Mouse (Mus musculus): ENCODE measurements around the gene Cdrt4. TPM values are rescaled to one million over a fixed set of nuclear protein-coding genes. Genes with fewer than 3 reads are reported as not detected.

The Cdrt4 gene
- polyA plus RNA-seq, 1 experiment from 2014 or later, result not detected

GRCm38 (mm10) chr11:63000126-63000525 lies 49.1 kb downstream of the Cdrt4 start:
- Histone ChIP-seq H3K27me3 (no peaks in the 10 kb centered on the region), H3K4me2 (replicated peaks) (no peak overlapping the region), H3K27ac (replicated peaks) (no peak overlapping the region), H3K36me3 (no peaks in the 10 kb centered on the region), H3K9me3 (no peaks in the 10 kb centered on the region), H3K9ac (replicated peaks) (no peak overlapping the region), H3K4me1 (peaks cover 15% of the 10 kb centered on the region), H3K4me3 (no peak overlapping the region)
- WGBS, result 93% methylated on average over 8 of the region's 8 CpGs
- no peak for ATAC-seq (ENCODE audit: low FRiP score, low read depth)

- WGBS, result 74% methylated on average over 6 of the region's 6 CpGs
- no peaks in the 10 kb centered on the region; the same call in 1 of the 2 replicates for H3K27me3 ChIP-seq
- no peak overlapping the region for H3K4me2 ChIP-seq (replicated peaks)
- no peak overlapping the region for H3K9ac ChIP-seq (replicated peaks)
- no peaks in the 10 kb centered on the region for H3K4me1 ChIP-seq
- ATAC-seq (ENCODE audit: low FRiP score, low read depth), result no peak
- no peak overlapping the region for H3K27ac ChIP-seq (replicated peaks)
- no peak overlapping the region for H3K4me3 ChIP-seq
- H3K9me3 ChIP-seq, result no peaks in the 10 kb centered on the region
- no peaks in the 10 kb centered on the region for H3K36me3 ChIP-seq
Observed at GRCm38 (mm10) chr11:63004617-63005016, 53.6 kb downstream of the Cdrt4 start.

- Histone ChIP-seq H3K4me3 (no peak overlapping the region), H3K36me3 (no peaks in the 10 kb centered on the region), H3K27ac (replicated peaks) (no peak overlapping the region), H3K4me2 (replicated peaks) (no peak overlapping the region), H3K9me3 (no peaks in the 10 kb centered on the region), H3K27me3 (no peaks in the 10 kb centered on the region; the same call in 1 of the 2 replicates), H3K4me1 (no peaks in the 10 kb centered on the region), H3K9ac (replicated peaks) (no peak overlapping the region)
- WGBS, result 90% methylated on average over 5 of the region's 5 CpGs
- no peak for ATAC-seq (ENCODE audit: low FRiP score, low read depth)
Observed at GRCm38 (mm10) chr11:63007376-63007775, 56.4 kb downstream of the Cdrt4 start.

- no peaks in the 10 kb centered on the region; the same call in 1 of the 2 replicates for H3K27me3 ChIP-seq
- H3K9ac ChIP-seq (replicated peaks), result no peak overlapping the region
- no peak overlapping the region for H3K27ac ChIP-seq (replicated peaks)
- 89% methylated on average over 3 of the region's 3 CpGs for WGBS
- H3K4me3 ChIP-seq, result no peak overlapping the region
- H3K9me3 ChIP-seq, result no peaks in the 10 kb centered on the region
- H3K4me2 ChIP-seq (replicated peaks), result no peak overlapping the region
- no peaks in the 10 kb centered on the region for H3K4me1 ChIP-seq
- H3K36me3 ChIP-seq, result no peaks in the 10 kb centered on the region
- no peak for ATAC-seq (ENCODE audit: low FRiP score, low read depth)
Observed at GRCm38 (mm10) chr11:63008004-63008403, 57.0 kb downstream of the Cdrt4 start.

- no peak overlapping the region for H3K4me3 ChIP-seq
- ATAC-seq (ENCODE audit: low FRiP score, low read depth), result no peak
- H3K4me2 ChIP-seq (replicated peaks), result no peak overlapping the region
- WGBS, result 70% methylated on average over 3 of the region's 3 CpGs
- no peaks in the 10 kb centered on the region for H3K9me3 ChIP-seq
- no peaks in the 10 kb centered on the region for H3K36me3 ChIP-seq
- no peak overlapping the region for H3K9ac ChIP-seq (replicated peaks)
- no peaks in the 10 kb centered on the region for H3K4me1 ChIP-seq
- no peak overlapping the region for H3K27ac ChIP-seq (replicated peaks)
- H3K27me3 ChIP-seq, result no peaks in the 10 kb centered on the region; the same call in 1 of the 2 replicates
Observed at GRCm38 (mm10) chr11:63009761-63010160, 58.8 kb downstream of the Cdrt4 start.

- Histone ChIP-seq H3K4me2 (replicated peaks) (no peak overlapping the region), H3K4me1 (peaks cover 18% of the 10 kb centered on the region), H3K4me3 (no peak overlapping the region), H3K27ac (replicated peaks) (no peak overlapping the region), H3K9ac (replicated peaks) (no peak overlapping the region), H3K27me3 (no peaks in the 10 kb centered on the region), H3K9me3 (no peaks in the 10 kb centered on the region), H3K36me3 (no peaks in the 10 kb centered on the region)
- 77% methylated on average over 6 of the region's 6 CpGs for WGBS
- no peak for ATAC-seq (ENCODE audit: low FRiP score, low read depth)
Observed at GRCm38 (mm10) chr11:63017327-63018082, 66.5 kb downstream of the Cdrt4 start.

- Histone ChIP-seq H3K4me1 (peaks cover 18% of the 10 kb centered on the region), H3K9me3 (no peaks in the 10 kb centered on the region), H3K4me2 (replicated peaks) (no peak overlapping the region), H3K9ac (replicated peaks) (no peak overlapping the region), H3K27ac (replicated peaks) (0 out of 2 replicates have a peak overlapping the region, but pooled peaks have one; percentile 0), H3K4me3 (no peak overlapping the region), H3K36me3 (no peaks in the 10 kb centered on the region), H3K27me3 (no peaks in the 10 kb centered on the region)
- WGBS, result 83% methylated on average over 6 of the region's 6 CpGs
- no peak for ATAC-seq (ENCODE audit: low FRiP score, low read depth)
Observed at GRCm38 (mm10) chr11:63018083-63018622, 67.2 kb downstream of the Cdrt4 start.

GRCm38 (mm10) chr11:63020633-63021032 lies 69.6 kb downstream of the Cdrt4 start:
- H3K4me3 ChIP-seq, result no peak overlapping the region
- no peaks in the 10 kb centered on the region for H3K27me3 ChIP-seq
- no peak for ATAC-seq (ENCODE audit: low FRiP score, low read depth)
- H3K27ac ChIP-seq (replicated peaks), result no peak overlapping the region
- no peak overlapping the region for H3K9ac ChIP-seq (replicated peaks)
- H3K36me3 ChIP-seq, result no peaks in the 10 kb centered on the region
- H3K4me2 ChIP-seq (replicated peaks), result no peak overlapping the region
- H3K4me1 ChIP-seq, result peaks cover 18% of the 10 kb centered on the region
- H3K9me3 ChIP-seq, result no peaks in the 10 kb centered on the region

- no peak overlapping the region for H3K4me3 ChIP-seq
- no peaks in the 10 kb centered on the region for H3K36me3 ChIP-seq
- H3K9me3 ChIP-seq, result no peaks in the 10 kb centered on the region
- ATAC-seq (ENCODE audit: low FRiP score, low read depth), result no peak
- peaks cover 18% of the 10 kb centered on the region for H3K4me1 ChIP-seq
- WGBS, result 75% methylated on average over 5 of the region's 5 CpGs
- H3K27ac ChIP-seq (replicated peaks), result no peak overlapping the region
- H3K27me3 ChIP-seq, result no peaks in the 10 kb centered on the region
- no peak overlapping the region for H3K4me2 ChIP-seq (replicated peaks)
- H3K9ac ChIP-seq (replicated peaks), result no peak overlapping the region
Observed at GRCm38 (mm10) chr11:63021141-63021806, 70.3 kb downstream of the Cdrt4 start.

- Histone ChIP-seq H3K9me3 (no peaks in the 10 kb centered on the region), H3K4me2 (replicated peaks) (no peak overlapping the region), H3K36me3 (no peaks in the 10 kb centered on the region), H3K27ac (replicated peaks) (no peak overlapping the region), H3K4me3 (no peak overlapping the region), H3K4me1 (peaks cover 11% of the 10 kb centered on the region; the same call in 1 of the 2 replicates), H3K9ac (replicated peaks) (no peak overlapping the region), H3K27me3 (no peaks in the 10 kb centered on the region)
- ATAC-seq (ENCODE audit: low FRiP score, low read depth), result no peak
- 86% methylated on average over 5 of the region's 5 CpGs for whole genome bisulfite sequencing
Observed at GRCm38 (mm10) chr11:63023461-63023860, 72.5 kb downstream of the Cdrt4 start.

GRCm38 (mm10) chr11:63024136-63024535 lies 73.1 kb downstream of the Cdrt4 start:
- ATAC-seq (ENCODE audit: low FRiP score, low read depth), result no peak
- H3K4me2 ChIP-seq (replicated peaks), result no peak overlapping the region
- WGBS, result 80% methylated on average over 2 of the region's 2 CpGs
- H3K4me3 ChIP-seq, result no peak overlapping the region
- no peak overlapping the region for H3K9ac ChIP-seq (replicated peaks)
- H3K4me1 ChIP-seq, result peaks cover 9% of the 10 kb centered on the region; the same call in 1 of the 2 replicates
- no peaks in the 10 kb centered on the region for H3K9me3 ChIP-seq
- H3K27ac ChIP-seq (replicated peaks), result no peak overlapping the region
- no peaks in the 10 kb centered on the region for H3K27me3 ChIP-seq
- H3K36me3 ChIP-seq, result no peaks in the 10 kb centered on the region

GRCm38 (mm10) chr11:63025476-63025875 lies 74.5 kb downstream of the Cdrt4 start:
- Histone ChIP-seq H3K9ac (replicated peaks) (no peak overlapping the region), H3K27me3 (no peaks in the 10 kb centered on the region), H3K9me3 (no peaks in the 10 kb centered on the region), H3K4me2 (replicated peaks) (no peak overlapping the region), H3K36me3 (no peaks in the 10 kb centered on the region), H3K4me1 (peaks cover 9% of the 10 kb centered on the region; the same call in 1 of the 2 replicates), H3K4me3 (no peak overlapping the region), H3K27ac (replicated peaks) (no peak overlapping the region)
- ATAC-seq (ENCODE audit: low FRiP score, low read depth), result no peak
- WGBS, result 92% methylated on average over 6 of the region's 6 CpGs

Measured in midbrain, embryonic 12.5 days (tissue).